Mouse (Mus musculus) embryonic fibroblast, embryonic 13.5 days (primary cell): ENCODE measurements around the gene Rhoq.

Source experiments
- CTCF ChIP-seq: IDR thresholded peaks from 2 replicates; pipeline ENCODE4 v1.5.1; 2011; ENCODE audit warnings: mild to moderate bottlenecking, control low read depth, low read length, moderate library complexity, borderline replicate concordance; ENCODE audit not compliant: insufficient read depth
- POLR2A ChIP-seq: IDR thresholded peaks from 2 replicates; pipeline ENCODE4 v1.6.1; 2011; ENCODE audit warnings: low read depth, mild to moderate bottlenecking, control low read depth, low read length, moderate library complexity

GRCm38 (mm10) chr17:86932896-86933295, 30.0 kb upstream of the Rhoq start:
- TF ChIP-seq CTCF (no peak), POLR2A (no peak)
